Mouse (Mus musculus) neural tube, embryonic 14.5 days (tissue): ENCODE data around the gene D5Ertd579e. TPM values are rescaled to one million over a fixed set of nuclear protein-coding genes. Genes with fewer than 3 reads are reported as not detected.

ENCODE experiments used
- ATAC-seq: fragments of 200-750 bp; cut with Nextera tagmentation; 2 replicates; pipeline ENCODE4 v1.8.0; 2017; ENCODE audit warnings: low read depth, mild to moderate bottlenecking, moderate TSS enrichment, moderate library complexity
- H3K27ac ChIP-seq: fragments of 300-500 bp; sonication (generic); 2 replicates; pipeline ENCODE4 v1.5.1; 2014; ENCODE audit warnings: low read depth, mild to moderate bottlenecking, control low read depth, low read length, moderate library complexity, mixed read lengths
- H3K27me3 ChIP-seq: fragments of 300-500 bp; sonication (generic); 2 replicates; pipeline ENCODE4 v1.6.1; 2014; ENCODE audit warnings: low read length; ENCODE audit not compliant: control insufficient read depth, insufficient read depth
- H3K36me3 ChIP-seq: fragments of 300-500 bp; sonication (generic); 2 replicates; pipeline ENCODE4 v1.6.1; 2014; ENCODE audit warnings: low read length, mixed read lengths; ENCODE audit not compliant: control insufficient read depth, insufficient read depth
- H3K4me1 ChIP-seq: fragments of 300-500 bp; sonication (generic); 2 replicates; pipeline ENCODE4 v1.6.1; 2014; ENCODE audit warnings: low read length; ENCODE audit not compliant: control insufficient read depth, insufficient read depth
- H3K4me2 ChIP-seq: fragments of 300-500 bp; sonication (generic); 2 replicates; pipeline ENCODE4 v1.6.1; 2014; ENCODE audit warnings: mild to moderate bottlenecking, low read depth, low read length, control low read depth
- H3K4me3 ChIP-seq: fragments of 300-500 bp; sonication (generic); 2 replicates; pipeline ENCODE4 v1.5.1; 2014; ENCODE audit warnings: low read depth, low read length, control low read depth, mixed read lengths
- H3K9ac ChIP-seq: fragments of 300-500 bp; sonication (generic); replicated peaks from 2 replicates; pipeline ENCODE4 v1.6.1; 2014; ENCODE audit warnings: low read depth, mild to moderate bottlenecking, control low read depth, low read length, mixed read lengths
- H3K9me3 ChIP-seq: fragments of 300-500 bp; sonication (generic); 2 replicates; pipeline ENCODE4 v1.6.1; 2016; ENCODE audit warnings: low read length; ENCODE audit not compliant: control insufficient read depth
- WGBS: fragments of 180-500 bp; shearing (Covaris S2); extraction: QIAGEN DNeasy Blood & Tissue Kit; methylation state at CpG from one replicate; pipeline ENCODE4 v1.1.7; 2014; 5-methylcytosine and 5-hydroxymethylcytosine counted together
- polyA plus RNA-seq: library from polyadenylated mRNA; unstranded; fragments of >200 nt; fragmentation: Nextera tagmentation; extraction: Ambion mirVana; gene quantifications from 2 replicates; pipeline ENCODE4 v1.2.1, GENCODE M21; 2014

The D5Ertd579e gene
- polyA plus RNA-seq, 1 experiment from 2014 or later = 46.8 TPM

DNA sequence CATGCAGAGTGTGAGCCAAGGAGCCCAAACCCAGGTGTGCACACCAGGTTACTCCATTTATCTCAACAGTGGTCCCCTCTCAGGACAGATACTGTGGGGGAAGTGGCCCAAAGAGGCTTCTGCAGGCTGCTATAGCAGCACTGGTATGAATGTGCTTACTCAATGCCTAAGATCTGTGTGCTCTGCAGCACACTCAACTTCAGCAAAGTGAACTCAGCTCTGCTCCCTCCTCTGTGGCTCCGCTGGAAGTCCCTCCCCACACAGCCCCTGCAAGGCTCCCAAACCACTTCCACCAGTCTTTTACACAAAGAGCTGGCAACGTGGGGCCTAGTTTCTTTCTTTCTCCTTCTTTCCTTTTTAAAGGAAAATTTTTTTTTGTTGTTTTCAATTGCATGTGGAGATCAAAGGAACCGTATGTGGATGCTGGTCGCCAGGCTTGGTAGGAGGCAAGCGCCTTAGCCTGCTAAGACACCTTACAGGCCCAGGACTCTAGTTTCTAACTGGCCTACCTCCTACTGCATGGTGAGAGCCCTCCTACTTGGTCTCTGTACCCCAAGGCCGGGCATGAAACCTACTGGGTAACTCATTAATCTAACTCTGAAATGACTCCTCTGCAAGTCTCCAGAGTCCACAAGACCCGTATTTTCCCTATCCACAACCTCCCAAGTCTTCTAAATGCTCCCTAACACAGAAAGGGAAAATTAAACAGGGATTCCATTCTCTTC is 138.1 kb downstream of the D5Ertd579e start:
- H3K4me1 ChIP-seq = no peaks in the 10 kb centered on the region; the same call in 1 of the 2 replicates
- no peaks in the 10 kb centered on the region for H3K9me3 ChIP-seq
- 43% methylated on average over 7 of the region's 7 CpGs for WGBS
- no peak overlapping the region for H3K27ac ChIP-seq
- H3K27me3 ChIP-seq = no peaks in the 10 kb centered on the region
- no peak overlapping the region for H3K4me2 ChIP-seq
- H3K36me3 ChIP-seq = no peaks in the 10 kb centered on the region
- no peak overlapping the region for H3K4me3 ChIP-seq
- H3K9ac ChIP-seq = no peak overlapping the region
- no peak for ATAC-seq

DNA sequence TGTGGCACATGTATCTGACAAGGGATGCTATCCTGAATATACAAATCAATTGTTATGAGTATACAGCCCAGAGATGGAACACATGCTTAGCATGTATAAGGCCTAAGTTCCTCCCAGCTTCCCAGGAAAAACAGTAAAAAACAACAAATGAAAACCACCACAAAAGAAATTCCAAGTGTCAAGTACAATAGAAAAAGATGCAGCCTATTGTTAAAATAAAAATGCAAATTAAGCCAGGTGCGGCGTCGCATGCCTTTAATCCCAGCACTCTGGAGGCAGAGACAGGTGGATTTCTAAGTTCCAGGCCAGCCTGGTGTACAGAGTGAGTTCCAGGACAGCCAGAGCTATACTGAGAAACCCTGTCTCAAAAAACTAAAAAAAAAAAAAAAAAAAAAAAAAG is 138.9 kb downstream of the D5Ertd579e start:
- Histone ChIP-seq H3K27ac (no peak overlapping the region), H3K4me2 (no peak overlapping the region), H3K9me3 (no peaks in the 10 kb centered on the region), H3K4me1 (no peaks in the 10 kb centered on the region; the same call in 1 of the 2 replicates), H3K36me3 (no peaks in the 10 kb centered on the region), H3K4me3 (no peak overlapping the region), H3K9ac (no peak overlapping the region), H3K27me3 (no peaks in the 10 kb centered on the region)
- 69% methylated on average over 3 of the region's 3 CpGs for WGBS
- no peak for ATAC-seq

DNA sequence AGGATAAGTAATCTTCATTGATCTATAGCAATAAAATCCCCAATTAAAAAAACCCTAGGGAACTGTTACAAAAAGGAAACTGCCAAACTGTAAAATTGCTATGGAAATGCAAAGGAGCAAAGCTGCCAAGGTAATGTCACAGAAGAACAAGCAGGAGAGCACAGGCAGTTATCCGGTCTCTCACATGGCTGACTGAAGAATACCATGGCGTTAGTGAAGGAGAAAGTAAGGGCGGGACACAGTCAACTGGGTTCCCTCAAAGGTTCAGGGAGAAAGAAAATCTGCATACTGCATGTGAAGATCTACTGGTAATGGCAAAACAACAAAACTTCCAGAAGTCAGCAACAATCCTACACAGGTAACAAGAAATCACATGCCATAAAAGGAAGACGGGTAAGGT is 139.5 kb downstream of the D5Ertd579e start:
- ATAC-seq = no peak
- no peak overlapping the region for H3K27ac ChIP-seq
- WGBS = 54% methylated on average over 4 of the region's 4 CpGs

DNA sequence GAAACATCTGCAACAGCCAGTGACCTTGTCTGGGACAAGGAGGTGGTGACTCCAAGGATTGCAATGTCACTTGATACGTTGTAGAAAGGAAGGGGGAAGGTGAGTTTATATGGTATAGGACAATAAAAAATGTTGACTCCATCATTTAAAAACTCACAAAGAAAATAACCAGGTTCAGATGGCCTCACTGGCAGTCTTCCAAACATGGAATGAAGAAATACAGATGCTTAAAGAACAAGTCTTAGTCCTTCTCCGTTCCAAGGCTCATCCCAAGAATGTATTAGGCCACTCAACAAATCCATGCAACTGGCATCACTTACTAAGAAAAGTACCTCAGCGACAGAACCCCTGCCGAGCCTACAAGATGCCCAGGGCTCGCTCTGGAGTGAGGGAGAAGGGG is 141.3 kb downstream of the D5Ertd579e start:
- ATAC-seq = no peak
- H3K27ac ChIP-seq = no peak overlapping the region
- H3K36me3 ChIP-seq = no peaks in the 10 kb centered on the region
- H3K9ac ChIP-seq = no peak overlapping the region
- H3K4me1 ChIP-seq = no peaks in the 10 kb centered on the region; the same call in 1 of the 2 replicates
- H3K4me3 ChIP-seq = no peak overlapping the region
- H3K4me2 ChIP-seq = no peak overlapping the region
- no peaks in the 10 kb centered on the region for H3K9me3 ChIP-seq
- 80% methylated on average over 5 of the region's 5 CpGs for WGBS
- H3K27me3 ChIP-seq = no peaks in the 10 kb centered on the region

More for the DNA sequence above, 139.5 kb downstream of the D5Ertd579e start:
- Histone ChIP-seq H3K27me3 (no peaks in the 10 kb centered on the region), H3K9ac (no peak overlapping the region), H3K36me3 (no peaks in the 10 kb centered on the region), H3K4me2 (no peak overlapping the region), H3K4me3 (no peak overlapping the region), H3K9me3 (no peaks in the 10 kb centered on the region), H3K4me1 (no peaks in the 10 kb centered on the region; the same call in 1 of the 2 replicates)

DNA sequence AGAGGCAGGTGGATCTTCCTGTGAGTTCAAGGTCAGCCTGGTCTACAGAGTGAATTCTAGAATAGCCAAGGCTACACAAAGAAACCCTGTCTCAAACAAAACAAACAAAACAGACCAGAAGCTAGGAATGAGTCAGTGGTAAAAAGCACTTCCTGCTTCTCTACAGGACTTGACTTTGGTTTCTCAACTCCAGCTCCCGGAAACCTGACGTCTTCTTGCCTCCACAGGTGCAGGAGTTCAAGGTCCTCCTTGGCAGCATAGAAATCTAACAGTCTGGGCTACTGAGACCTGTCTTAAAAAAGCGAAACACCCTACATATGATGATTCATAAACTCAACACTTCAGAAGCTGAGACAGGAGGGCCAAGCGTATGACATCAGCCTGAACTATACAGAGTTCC is 141.9 kb downstream of the D5Ertd579e start:
- no peak for ATAC-seq
- no peak overlapping the region for H3K9ac ChIP-seq
- no peaks in the 10 kb centered on the region for H3K9me3 ChIP-seq
- no peaks in the 10 kb centered on the region for H3K36me3 ChIP-seq
- H3K27me3 ChIP-seq = no peaks in the 10 kb centered on the region
- no peak overlapping the region for H3K27ac ChIP-seq
- H3K4me3 ChIP-seq = no peak overlapping the region
- H3K4me1 ChIP-seq = no peaks in the 10 kb centered on the region; the same call in 1 of the 2 replicates
- WGBS = 88% methylated on average over 4 of the region's 4 CpGs
- no peak overlapping the region for H3K4me2 ChIP-seq

DNA sequence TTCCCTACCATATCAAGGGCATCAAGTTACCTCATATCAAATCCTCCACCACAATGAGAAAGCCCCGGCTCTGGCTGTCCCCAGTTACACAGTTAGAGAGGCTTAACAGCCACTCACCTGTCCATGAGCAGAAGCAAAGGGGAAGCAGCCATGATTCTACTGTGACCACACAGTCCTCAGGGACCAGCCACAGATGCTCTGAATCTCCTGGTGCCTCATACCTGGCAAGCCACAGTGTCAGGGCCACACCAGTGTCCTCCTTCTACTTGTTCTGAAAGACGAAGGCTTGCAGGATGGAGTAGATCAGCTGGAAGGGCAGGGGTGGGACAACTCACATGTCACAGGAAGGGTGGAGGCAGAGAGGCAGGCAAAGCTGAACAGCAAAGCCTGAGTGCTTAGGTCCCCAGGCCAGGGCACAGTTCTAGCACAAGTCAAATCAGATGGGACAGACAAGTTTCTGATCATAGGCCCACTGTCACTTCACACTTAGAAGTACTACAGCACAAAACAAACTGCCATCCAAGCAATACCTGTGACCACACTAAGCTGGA is 142.7 kb downstream of the D5Ertd579e start:
- WGBS = 75% methylated on average over 2 of the region's 2 CpGs
- Histone ChIP-seq H3K9ac (no peak overlapping the region), H3K4me1 (no peaks in the 10 kb centered on the region; the same call in 1 of the 2 replicates), H3K36me3 (no peaks in the 10 kb centered on the region), H3K27me3 (no peaks in the 10 kb centered on the region), H3K4me3 (no peak overlapping the region), H3K4me2 (no peak overlapping the region), H3K27ac (no peak overlapping the region), H3K9me3 (no peaks in the 10 kb centered on the region)
- no peak for ATAC-seq

DNA sequence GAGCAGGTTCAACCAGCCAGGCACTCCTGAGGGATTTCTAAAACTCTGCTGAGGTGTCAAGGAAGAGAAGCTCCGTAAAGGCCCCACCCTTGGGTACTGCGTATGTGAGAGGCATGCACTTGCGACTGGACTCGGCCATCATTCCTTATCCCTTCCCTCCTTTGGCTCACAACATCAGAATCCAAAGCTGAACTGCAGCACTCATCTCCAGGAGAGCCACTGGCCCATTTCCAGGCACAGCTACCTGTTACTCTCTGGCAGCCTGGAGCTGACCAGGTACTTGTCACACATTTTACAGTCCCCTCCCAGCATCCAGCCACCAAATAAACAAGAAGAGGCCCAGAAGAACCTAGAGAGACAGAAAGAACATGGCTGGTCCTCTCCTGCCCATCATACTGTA is 143.4 kb downstream of the D5Ertd579e start:
- Histone ChIP-seq H3K9ac (no peak overlapping the region), H3K9me3 (no peaks in the 10 kb centered on the region)
- no peak for ATAC-seq

More for the DNA sequence above, 143.4 kb downstream of the D5Ertd579e start:
- H3K4me1 ChIP-seq = no peaks in the 10 kb centered on the region
- H3K4me3 ChIP-seq = no peak overlapping the region
- H3K27ac ChIP-seq = no peak overlapping the region
- no peak overlapping the region for H3K4me2 ChIP-seq
- H3K36me3 ChIP-seq = no peaks in the 10 kb centered on the region
- WGBS = 97% methylated on average over 4 of the region's 4 CpGs
- H3K27me3 ChIP-seq = no peaks in the 10 kb centered on the region

Other genes with a start within 250 kb of the D5Ertd579e start
- gene Grpel1, start 231.0 kb downstream of the D5Ertd579e start, polyA plus RNA-seq = 42.2 and 46.8 TPM in 2 replicates
- gene Tada2b, start 211.7 kb downstream of the D5Ertd579e start, polyA plus RNA-seq = 5.3 and 5.4 TPM in 2 replicates
- 2.7 and 2.8 TPM in 2 replicates for gene Ccdc96, start 211.4 kb downstream of the D5Ertd579e start, polyA plus RNA-seq
- 74.0 and 86.3 TPM in 2 replicates for gene Tbc1d14, start 102.7 kb downstream of the D5Ertd579e start, polyA plus RNA-seq
- 26.6 and 27.0 TPM in 2 replicates for gene Bloc1s4, start 52.6 kb upstream of the D5Ertd579e start, polyA plus RNA-seq
- 310 and 339 TPM in 2 replicates for gene Mrfap1, start 100.7 kb upstream of the D5Ertd579e start, polyA plus RNA-seq
- 12.2 and 14.0 TPM in 2 replicates for gene Man2b2, start 134.6 kb upstream of the D5Ertd579e start, polyA plus RNA-seq
- 64.1 and 67.0 TPM in 2 replicates for gene Ppp2r2c, start 172.5 kb upstream of the D5Ertd579e start, polyA plus RNA-seq